Mouse (Mus musculus) adrenal gland, adult 2 months (tissue): Measurements from ENCODE around the gene Mapk10. TPM values are rescaled to one million over a fixed set of nuclear protein-coding genes. Genes with fewer than 3 reads are reported as not detected.
"Not testable (repeated sequence)": the region's sequence is repeated elsewhere in the genome, so short reads cannot be mapped to it uniquely, and the experiment has no call there.

ENCODE experiments used
- DNase-seq: peaks from one replicate; pipeline ENCODE4 v3.0.0; 2021
- polyA plus RNA-seq: library from polyadenylated mRNA; depleted of rRNA; stranded (reverse); fragments of >200 nt; gene quantifications from 2 replicates; pipeline ENCODE4 v1.2.3, GENCODE M21; 2012
- total RNA-seq, 2 experiments: library from RNA; stranded (reverse); gene quantifications; 2 replicates each; pipeline ENCODE4 v1.2.3; 2021

The Mapk10 gene
- total and polyA plus RNA-seq, 3 experiments = 0.99 to 7.4 (median 7.2) TPM

DNA sequence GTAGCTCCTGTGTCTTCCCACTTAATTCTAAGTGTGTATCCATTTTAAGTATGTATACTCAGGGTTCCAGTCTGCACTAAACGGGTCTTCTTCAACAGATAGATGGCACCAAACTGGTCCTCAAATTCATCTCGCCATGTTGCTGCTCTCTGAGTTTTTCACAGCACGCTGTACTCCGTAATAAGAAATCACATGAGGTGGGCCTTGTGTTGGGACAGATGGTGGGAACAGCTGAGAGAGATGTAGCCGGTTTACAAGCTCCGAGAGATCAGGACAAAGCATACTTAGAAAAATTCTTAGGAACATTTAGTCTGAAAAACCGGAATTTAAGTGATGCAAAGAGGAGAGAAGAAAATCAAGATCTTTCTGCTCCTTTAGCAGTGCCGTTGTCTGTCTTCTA lies 257.7 kb downstream of the Mapk10 start:
- no peak for DNase-seq

DNA sequence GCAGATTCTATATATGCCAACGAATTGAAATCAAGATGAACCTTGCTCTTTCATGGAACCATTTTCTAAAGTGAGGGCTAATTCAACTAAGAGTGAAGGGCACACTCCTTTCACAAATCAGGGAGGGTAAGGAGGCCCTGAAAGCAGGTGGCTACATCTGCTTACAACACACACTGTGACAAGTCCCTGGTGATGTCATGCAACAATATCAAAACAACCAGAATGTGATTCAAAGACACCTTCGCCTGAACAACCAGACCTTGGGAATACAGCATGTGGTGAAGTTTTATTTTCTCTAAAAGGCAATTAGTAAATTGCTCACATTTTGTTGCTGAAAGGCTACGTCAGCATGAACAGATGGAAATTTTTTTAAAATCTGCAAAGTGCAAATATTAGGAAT lies 258.2 kb downstream of the Mapk10 start:
- DNase-seq = no peak

- no peak for DNase-seq
Observed at GRCm38 (mm10) chr5:102947061-102947711, 263.9 kb downstream of the Mapk10 start.

DNA sequence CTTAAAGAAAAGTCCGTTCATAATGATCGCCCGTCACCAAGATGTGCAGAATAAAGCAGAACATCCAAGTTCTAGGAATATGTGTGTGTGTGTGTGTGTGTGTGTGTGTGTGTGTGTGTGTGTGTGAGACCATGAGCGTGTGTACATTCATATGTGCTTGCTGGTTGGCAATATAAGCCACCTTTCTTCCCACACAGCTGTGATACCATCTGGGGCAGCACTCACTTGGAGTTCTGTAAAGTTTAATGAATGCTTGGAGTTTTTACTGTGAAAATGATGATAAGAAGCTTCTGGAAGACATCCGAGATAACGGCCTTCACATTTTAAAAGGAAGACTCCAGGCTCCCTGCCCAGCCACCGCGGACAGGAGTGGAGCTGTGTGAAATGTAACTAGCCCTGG lies 264.5 kb downstream of the Mapk10 start:
- DNase-seq = peak; percentile 14

GRCm38 (mm10) chr5:102943864-102944630 lies 267.1 kb downstream of the Mapk10 start:
- DNase-seq = peak; percentile 36

GRCm38 (mm10) chr5:102930161-102930560 lies 281.0 kb downstream of the Mapk10 start:
- no peak for DNase-seq

DNA sequence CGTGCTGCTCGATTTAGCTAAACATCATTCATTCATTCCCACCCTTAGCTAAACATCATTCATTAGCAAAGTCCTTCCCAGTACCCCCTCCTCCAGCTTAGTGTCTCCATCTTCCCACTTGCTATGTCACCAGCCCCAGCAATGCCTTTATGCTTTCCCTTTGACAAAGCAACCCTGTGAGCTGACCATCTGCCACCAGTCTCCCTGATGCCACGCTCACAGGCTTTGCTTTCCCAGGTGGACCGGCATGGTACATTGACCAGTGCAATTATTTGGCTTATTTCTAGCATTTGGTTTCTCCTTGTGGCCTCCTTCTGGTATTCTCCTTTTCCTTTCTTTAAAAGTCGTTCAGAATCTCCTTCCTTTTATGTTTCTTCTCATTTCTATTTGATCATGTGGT lies 284.3 kb downstream of the Mapk10 start:
- DNase-seq = no peak

- DNase-seq = no peak
Observed at GRCm38 (mm10) chr5:102920199-102920598, 290.9 kb downstream of the Mapk10 start.

DNA sequence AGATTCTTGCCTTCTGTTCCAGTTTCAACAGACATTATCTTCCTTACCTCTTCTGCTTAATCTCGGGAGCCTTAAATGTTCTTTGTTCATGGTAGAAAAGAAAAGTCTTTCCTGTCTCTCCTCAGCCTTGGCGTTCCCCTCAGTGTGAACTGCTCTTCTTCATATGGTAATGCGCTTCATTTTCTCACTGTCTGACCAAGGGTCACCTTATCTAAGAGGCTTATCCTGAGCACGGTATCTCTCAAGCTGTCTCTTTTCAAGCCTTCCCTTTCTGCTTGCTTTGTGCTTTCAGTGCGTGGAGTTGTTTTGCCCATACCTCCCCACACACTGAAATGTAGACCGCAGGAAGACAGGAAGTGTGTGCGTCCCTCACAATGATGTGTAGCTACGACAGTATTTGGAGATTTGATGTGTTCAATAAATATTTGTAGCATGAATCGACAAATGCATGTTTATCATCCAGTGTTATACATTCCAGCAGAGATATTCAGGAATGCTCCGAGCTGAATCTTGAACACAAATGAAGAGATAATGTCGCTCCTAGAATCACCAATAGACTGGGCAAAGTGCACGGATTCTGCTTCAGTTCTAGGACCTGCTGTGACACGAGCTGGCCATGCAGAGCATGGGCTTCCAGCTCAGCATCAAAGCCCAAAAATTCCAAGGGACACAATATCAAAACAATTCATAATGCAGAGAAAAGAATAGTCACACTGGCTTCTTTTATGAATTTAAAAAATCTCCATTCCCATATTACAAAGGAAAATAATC lies 305.5 kb downstream of the Mapk10 start:
- DNase-seq = no peak

DNA sequence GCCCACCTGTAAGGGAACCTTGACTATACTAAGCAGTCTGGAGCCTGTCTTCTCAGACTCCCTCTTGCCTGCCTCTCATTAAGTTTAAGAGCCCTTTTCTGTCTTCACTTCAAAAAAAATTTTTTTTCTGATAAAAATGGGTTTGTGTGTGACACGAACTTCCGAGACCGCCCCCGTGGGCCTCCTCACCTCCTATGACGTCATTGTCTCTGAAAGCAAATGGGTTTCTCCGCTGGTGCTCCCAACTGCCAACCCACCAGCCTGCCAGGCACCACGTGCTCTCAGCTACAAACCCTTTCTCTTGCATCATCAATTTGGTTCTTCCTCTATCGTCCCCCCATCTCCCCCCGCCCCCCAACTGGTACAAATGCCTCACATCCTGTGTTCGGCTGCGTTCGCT lies 307.1 kb downstream of the Mapk10 start:
- DNase-seq = no peak

GRCm38 (mm10) chr5:102903487-102903886 lies 307.6 kb downstream of the Mapk10 start:
- no peak for DNase-seq

GRCm38 (mm10) chr5:102901176-102901575 lies 310.0 kb downstream of the Mapk10 start:
- no peak for DNase-seq

- DNase-seq = peak; percentile 62
Observed at GRCm38 (mm10) chr5:102899680-102900215, 311.4 kb downstream of the Mapk10 start.

DNA sequence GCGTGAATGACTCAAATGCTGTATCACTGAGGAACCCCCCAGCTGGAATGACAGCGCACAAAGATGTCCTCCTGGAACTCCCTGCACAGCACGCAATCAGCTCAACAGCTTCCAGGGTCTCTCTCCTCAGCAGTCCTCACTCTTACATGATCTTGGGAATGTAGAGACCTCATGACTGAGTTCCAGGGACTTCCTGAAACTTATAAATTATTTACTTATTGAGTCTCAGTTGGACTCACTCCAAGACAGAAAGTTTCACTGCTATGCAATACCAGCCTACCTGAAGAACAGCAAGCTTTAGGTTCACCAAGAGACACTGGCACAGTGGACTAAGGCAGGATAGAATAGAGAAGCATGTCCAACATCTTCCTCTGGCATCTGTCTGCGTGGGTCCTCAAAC lies 312.8 kb downstream of the Mapk10 start:
- DNase-seq = no peak

DNA sequence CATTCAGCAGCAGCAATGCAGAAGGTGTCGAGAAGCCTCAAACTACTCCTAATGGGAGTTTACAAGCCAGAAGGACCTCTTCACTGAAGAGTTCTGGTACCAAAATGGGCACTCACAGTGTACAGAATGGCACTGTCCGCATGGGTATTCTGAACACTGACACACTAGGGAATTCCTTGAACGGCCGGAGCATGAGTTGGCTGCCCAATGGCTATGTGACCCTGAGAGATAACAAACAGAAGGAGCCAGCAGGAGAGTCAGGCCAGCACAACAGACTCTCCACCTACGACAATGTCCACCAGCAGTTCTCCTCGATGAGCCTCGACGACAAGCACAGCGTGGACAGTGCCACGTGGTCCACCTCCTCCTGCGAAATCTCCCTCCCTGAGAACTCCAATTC lies 318.9 kb downstream of the Mapk10 start:
- peak; percentile 71 for DNase-seq

- no peak for DNase-seq
Observed at GRCm38 (mm10) chr5:102889163-102889488, 322.0 kb downstream of the Mapk10 start.

GRCm38 (mm10) chr5:102888482-102889162 lies 322.5 kb downstream of the Mapk10 start:
- no peak for DNase-seq

DNA sequence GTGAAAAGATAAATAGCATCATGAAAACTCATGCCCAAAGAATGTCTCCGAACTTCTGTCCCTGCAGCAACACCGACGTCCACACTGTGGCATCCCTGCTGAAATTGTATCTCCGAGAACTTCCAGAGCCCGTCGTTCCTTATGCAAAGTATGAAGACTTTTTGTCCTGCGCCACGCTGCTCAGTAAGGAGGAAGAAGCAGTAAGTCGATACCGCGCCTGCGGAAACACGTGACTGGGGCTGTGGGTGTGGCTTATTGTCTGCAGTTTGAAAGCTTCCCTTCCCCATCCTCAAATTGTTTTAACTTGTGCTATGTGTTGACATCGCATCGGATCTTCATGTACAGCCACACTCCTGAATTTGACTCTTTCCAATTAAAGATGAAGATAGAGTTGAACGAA lies 335.5 kb downstream of the Mapk10 start:
- DNase-seq = no peak

DNA sequence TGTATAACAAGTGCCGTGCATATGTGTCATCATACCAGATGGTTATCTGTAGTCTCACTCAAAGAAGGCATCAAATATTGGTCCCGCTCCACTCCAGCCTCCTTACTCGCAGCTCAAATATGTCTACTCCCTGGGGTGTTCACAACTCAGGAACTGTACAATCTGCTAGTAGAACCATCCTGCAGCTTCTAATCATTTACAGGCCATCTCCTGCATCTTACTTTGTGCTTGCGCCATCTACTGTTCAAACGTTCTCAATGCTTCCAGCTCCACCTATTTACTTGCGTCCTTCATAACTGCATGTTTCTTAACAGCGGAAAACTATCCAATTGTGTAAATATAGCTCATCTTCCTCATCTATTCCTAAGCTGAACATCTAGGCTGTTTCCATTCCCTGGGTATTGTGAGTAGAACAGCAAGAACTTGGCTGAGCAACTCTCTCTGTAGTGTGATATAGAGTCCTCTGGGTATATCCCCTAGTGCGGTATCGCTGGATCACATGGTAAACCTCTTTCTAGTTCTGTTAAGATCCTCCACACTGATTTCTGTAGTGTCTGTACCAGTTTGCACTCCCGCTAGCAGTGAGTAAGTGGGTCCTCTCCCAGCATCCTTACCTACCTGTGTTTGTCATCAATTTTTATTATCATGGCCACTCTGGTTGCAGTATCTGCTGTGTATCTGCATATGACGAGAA lies 336.4 kb downstream of the Mapk10 start:
- peak; percentile 54 for DNase-seq

- DNase-seq = not testable (repeated sequence)
Observed at GRCm38 (mm10) chr5:102872996-102873395, 338.1 kb downstream of the Mapk10 start.

DNA sequence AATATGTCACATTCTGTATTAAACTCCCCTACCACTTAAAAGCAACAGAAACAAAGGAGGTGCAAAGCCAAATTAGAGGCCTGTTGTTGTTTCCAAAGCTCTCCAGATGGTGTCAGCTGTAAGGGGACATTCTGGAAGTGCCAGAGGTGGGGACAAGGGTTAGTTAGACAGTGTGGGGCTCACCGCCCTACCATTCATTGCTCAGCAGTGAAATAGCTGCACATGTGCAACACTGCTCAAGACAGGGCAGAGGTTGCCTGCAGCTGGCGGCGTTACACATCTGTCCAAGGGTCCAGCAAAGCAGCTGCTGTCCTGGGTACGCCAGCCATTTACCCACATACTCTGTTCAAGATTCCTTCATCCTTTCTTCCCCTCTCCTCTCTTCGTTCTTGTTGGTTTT lies 342.9 kb downstream of the Mapk10 start:
- no peak for DNase-seq

DNA sequence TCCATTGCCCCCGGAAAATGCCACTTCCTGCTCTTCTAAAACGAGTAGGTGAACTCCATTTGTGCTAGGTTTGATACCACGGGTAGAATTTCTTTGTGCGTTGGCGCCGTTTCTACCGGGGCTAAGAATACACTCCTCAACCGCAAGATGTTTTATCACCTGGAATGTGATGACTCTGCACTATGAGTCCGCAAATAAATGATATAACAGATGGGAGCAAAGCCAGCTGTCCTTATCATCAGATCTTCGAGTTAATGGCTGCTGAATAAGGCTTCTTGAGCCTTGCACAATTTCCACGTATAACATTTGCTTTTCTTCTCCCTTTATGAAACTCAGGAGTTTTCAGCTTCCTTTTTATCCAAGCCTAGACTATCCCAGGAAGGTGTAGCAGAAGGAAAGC lies 351.4 kb downstream of the Mapk10 start:
- DNase-seq = no peak
